ENCODE assay signal across 9 mouse cellular contexts in the genomic region with DNA sequence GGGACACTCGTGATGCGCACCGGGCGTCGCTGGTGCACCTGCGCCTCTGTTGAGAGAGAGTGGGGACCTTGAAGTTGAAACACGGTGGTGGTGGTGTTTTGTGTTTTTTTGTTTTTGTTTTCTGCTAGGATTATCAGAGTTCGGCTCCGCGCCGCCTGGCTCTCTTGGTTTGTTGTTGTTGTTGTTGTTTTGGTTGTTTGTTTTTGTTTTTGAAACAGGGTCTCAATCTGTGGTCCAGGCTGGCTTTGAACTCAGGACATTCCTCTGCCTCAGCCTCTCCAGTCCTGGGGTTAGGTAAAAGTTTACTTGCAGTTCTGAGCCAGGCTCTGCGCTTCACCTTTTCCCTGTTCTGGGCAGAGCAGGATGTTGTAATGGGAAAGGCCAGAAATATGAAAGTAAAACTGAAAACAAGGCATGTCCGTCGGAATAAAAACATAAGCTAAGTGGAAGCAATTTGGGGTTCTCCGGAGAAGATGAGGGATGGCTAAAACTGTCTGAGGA. TPM values are rescaled to one million over a fixed set of nuclear protein-coding genes. Genes with fewer than 3 reads are reported as not detected.
DNase-seq lines count a peak whose midpoint lies in the region; TF ChIP-seq lines count a peak whose summit lies in the region.
"Had no signal": no experiment of that assay in that cellular context is flagged by ENCODE, and none has a peak within 500 bp of the region (broad histone marks: within the 10 kb centered on the region; RNA-seq: fewer than 3 reads in every experiment).

No protein-coding gene starts in this region.

- H3K4me3 ChIP-seq in thymus, adult 2 months (ENCODE audit: control insufficient read depth, insufficient read depth, low read length) = peak overlapping the region; percentile 94
- peak overlapping the region; percentile 89 for H3K4me3 ChIP-seq in erythroblast, embryonic 14.5 days (replicated peaks)

- H3K27me3 ChIP-seq in thymus, adult 2 months (ENCODE audit: control insufficient read depth, insufficient read depth, low read length) = no peaks in the 10 kb centered on the region
- no peaks in the 10 kb centered on the region for H3K27me3 ChIP-seq in erythroblast, embryonic 14.5 days (ENCODE audit: control insufficient read depth)

- no peak overlapping the region for H3K27ac ChIP-seq in thymus, adult 2 months (ENCODE audit: control insufficient read depth, insufficient read depth, low read length)

- H3K4me1 ChIP-seq in thymus, adult 2 months (replicated peaks; ENCODE audit: control insufficient read depth, insufficient read depth, low read length) = peaks cover 11% of the 10 kb centered on the region
- H3K4me1 ChIP-seq in erythroblast, embryonic 14.5 days (ENCODE audit: control insufficient read depth) = peaks cover 38% of the 10 kb centered on the region

- no peak for TF ChIP-seq POLR2A in thymus, adult 2 months (IDR thresholded peaks at IDR 0.05; ENCODE audit: control insufficient read depth, extremely low read depth, insufficient read depth, low read length, poor library complexity)

- H3K36me3 ChIP-seq in thymus, adult 2 months (ENCODE audit: control insufficient read depth, insufficient read depth, low read length) = no peaks in the 10 kb centered on the region; the same call in 1 of the 2 replicates
- peaks cover 36% of the 10 kb centered on the region for H3K36me3 ChIP-seq in erythroblast, embryonic 14.5 days (ENCODE audit: control insufficient read depth)

- no peak for DNase-seq in thymus, adult 2 months
- no peak for DNase-seq in thymus, postnatal 36 days
- DNase-seq in kidney, adult 8-10 months = peak; percentile 19
- DNase-seq in lung, postnatal 36 days = peak; percentile 45
- DNase-seq in frontal cortex, postnatal 36 days (ENCODE audit: low spot score in 2 of 2) = no peak
- DNase-seq in cerebellum, postnatal 4 days (ENCODE audit: low spot score in 2 of 2) = no peak
- no peak for DNase-seq in gastrocnemius, postnatal 10 days

- H3K9me3 ChIP-seq in erythroblast, embryonic 14.5 days (ENCODE audit: control insufficient read depth, low read length) = no peaks in the 10 kb centered on the region

- WGBS in thymus, adult 2 months = 6% methylated on average over 15 of the region's 15 CpGs

- TF ChIP-seq CTCF in thymus, adult 2 months (IDR thresholded peaks at IDR 0.05; ENCODE audit: borderline replicate concordance, control insufficient read depth, extremely low read depth, insufficient read depth, low read length, poor library complexity) = no peak

RNA-seq across cellular contexts. Expression of a gene that starts 0.9 kb away (rescaled TPM):
- 29.8 and 30.4 TPM in 2 replicates for polyA plus RNA-seq in thymus, adult 2 months (2012; rRNA removed)
- 3.9 and 4.5 TPM in 2 replicates for polyA plus RNA-seq in erythroblast, embryonic 14.5 days (2012)
- total RNA-seq in gastrocnemius, postnatal 10 days (2021) = 1 to 10 TPM; 5.9 to 6.5 TPM

RNA-seq across cellular contexts. Expression of a gene that starts 5.2 kb away (rescaled TPM):
- 1.5 and 3.2 TPM in 2 replicates for polyA plus RNA-seq in thymus, adult 2 months (2012; rRNA removed)
- polyA plus RNA-seq in erythroblast, embryonic 14.5 days (2012) = not detected in 2 replicates
- 100 to 1,000 TPM; 195 to 220 TPM for total RNA-seq in gastrocnemius, postnatal 10 days (2021)
- total RNA-seq: common myeloid progenitor, adult 5-6 weeks had no signal

Comparison
In these comparisons a context has a peak if more than half of its experiments do, and no peak if none do; other contexts are left out.
1. DNase-seq: peak in kidney, adult 8-10 months (2 of 2) and lung, postnatal 36 days (single experiment); none in thymus, adult 2 months (single experiment), thymus, postnatal 36 days (0 of 2), frontal cortex, postnatal 36 days (0 of 2), cerebellum, postnatal 4 days (0 of 2) and gastrocnemius, postnatal 10 days (single experiment).